Mouse (Mus musculus): ENCODE data around the gene Nrxn2.

DNA sequence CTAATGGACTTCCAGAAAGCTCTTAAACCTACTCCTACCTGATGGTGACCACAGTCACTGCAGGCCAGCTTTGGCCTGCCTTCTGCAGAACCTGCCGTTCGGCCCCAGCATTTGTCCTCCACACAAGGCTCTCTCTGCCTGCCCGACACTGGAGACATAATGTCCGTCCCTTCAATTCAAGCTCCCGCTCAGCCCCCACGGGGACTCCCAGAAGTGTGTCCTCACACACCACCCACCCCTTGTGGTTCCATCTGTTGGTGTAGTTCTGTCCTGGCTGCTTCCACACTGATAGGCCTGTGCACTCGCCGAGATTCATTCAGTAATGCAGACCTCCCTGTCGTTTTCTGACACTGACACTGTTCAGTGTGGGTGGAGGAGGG, 2.7 kb downstream of the Nrxn2 start:
- no peak for TF ChIP-seq CTCF (IDR thresholded peaks at IDR 0.05; ENCODE audit: insufficient read depth, low read length)
- TF ChIP-seq POLR2A (IDR thresholded peaks at IDR 0.05; ENCODE audit: borderline replicate concordance, extremely low read depth, low read depth, low read length): no peak

All from lung, adult 2 months (tissue).